Mouse (Mus musculus): ENCODE data around the gene Colec11. TPM values are rescaled to one million over a fixed set of nuclear protein-coding genes. Genes with fewer than 3 reads are reported as not detected.

Gene Colec11
- total RNA-seq, 2 experiments from 2014 or later = 0.62 TPM; not detected in 1

GRCm38 (mm10) chr12:28607546-28608305 is 15.5 kb downstream of the Colec11 start:
- ATAC-seq (replicated peaks; ENCODE audit: poor library complexity, severe bottlenecking) = no peak

GRCm38 (mm10) chr12:28603494-28603893 is 19.7 kb downstream of the Colec11 start:
- ATAC-seq (replicated peaks; ENCODE audit: poor library complexity, severe bottlenecking) = no peak

- ATAC-seq (replicated peaks; ENCODE audit: poor library complexity, severe bottlenecking) = no peak
These were observed 20.9 kb downstream of the Colec11 start for GRCm38 (mm10) chr12:28602259-28602658.

GRCm38 (mm10) chr12:28598526-28598991 is 24.6 kb downstream of the Colec11 start:
- ATAC-seq (replicated peaks; ENCODE audit: poor library complexity, severe bottlenecking) = no peak

DNA sequence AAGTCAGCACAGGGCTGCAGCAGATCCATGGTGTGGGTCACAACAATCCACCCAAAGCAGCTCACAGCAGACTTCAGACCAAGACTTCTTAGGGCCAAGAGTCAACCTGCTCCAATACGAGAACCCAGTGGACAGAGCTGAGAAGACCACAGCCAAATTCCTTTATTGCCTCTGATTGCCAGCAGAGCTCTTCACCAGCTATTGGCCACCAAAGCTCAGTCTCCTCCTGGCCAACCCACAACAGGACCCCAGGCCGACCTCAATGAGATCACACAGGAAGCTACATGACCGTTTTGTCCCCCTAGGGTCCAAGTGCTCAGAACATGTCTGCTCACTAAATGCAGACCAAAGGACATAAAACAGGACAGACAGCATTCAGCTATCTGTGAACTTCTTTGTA is 25.1 kb downstream of the Colec11 start:
- ATAC-seq (replicated peaks; ENCODE audit: poor library complexity, severe bottlenecking) = no peak

DNA sequence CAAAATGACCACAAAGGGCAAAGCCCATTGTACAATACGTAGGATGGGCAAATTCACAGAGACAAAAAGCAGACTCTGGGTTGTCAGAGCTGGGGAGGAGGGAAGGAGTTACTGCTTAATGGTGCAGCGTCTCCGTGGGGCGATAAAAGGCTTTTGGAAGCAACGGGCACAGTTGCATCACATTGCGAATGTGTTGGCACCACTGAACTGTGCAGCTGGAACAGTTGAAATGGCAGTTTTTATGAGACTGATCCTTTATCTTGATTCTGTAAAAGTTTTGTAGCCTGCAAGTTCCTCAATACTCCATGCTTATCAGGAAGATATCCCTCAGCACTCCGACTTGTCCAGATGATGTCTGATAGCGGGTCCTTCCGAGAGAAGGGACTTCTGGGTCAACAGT is 25.5 kb downstream of the Colec11 start:
- ATAC-seq (replicated peaks; ENCODE audit: poor library complexity, severe bottlenecking) = no peak

DNA sequence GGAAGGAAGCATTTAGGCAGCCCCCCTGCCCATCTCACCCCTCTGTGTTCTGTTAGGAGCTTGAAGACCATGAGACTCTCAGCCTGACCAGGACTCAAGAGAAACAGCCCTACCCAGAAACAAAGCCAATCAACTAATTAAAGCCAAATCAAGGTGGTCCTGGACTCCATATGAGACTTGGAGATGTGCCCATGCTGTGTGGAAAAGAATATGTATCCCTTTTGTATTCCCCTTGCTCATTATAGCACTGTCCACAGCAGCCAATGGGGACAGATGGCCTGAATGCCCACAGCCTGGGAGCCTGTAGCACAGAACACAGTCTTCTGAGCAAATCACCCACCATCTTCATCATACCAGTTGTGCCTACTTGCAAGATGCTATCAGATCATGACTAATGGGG is 26.3 kb downstream of the Colec11 start:
- no peak for ATAC-seq (replicated peaks; ENCODE audit: poor library complexity, severe bottlenecking)

DNA sequence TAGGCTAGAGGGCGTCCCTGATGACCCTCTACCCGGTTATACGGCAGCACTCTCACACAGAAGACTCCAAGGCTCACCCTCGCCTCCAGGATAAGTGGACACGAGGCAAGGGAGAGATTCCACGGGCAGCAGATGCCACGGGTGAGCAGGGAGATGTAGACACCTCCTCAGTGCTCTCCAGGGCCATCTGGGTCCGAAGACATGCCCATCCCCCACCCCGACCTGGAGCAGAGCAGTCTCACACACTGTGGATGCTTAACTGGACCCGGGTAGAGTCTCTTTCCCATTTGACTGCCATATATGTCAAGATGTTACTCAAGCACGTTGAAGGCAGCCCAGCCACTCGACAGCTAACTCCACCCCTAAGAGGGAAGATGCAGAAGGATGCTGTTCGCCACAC is 32.7 kb downstream of the Colec11 start:
- ATAC-seq (replicated peaks; ENCODE audit: poor library complexity, severe bottlenecking) = no peak

- peak; percentile 92 for ATAC-seq (replicated peaks; ENCODE audit: poor library complexity, severe bottlenecking)
These were observed 33.9 kb downstream of the Colec11 start for GRCm38 (mm10) chr12:28589090-28589868.

DNA sequence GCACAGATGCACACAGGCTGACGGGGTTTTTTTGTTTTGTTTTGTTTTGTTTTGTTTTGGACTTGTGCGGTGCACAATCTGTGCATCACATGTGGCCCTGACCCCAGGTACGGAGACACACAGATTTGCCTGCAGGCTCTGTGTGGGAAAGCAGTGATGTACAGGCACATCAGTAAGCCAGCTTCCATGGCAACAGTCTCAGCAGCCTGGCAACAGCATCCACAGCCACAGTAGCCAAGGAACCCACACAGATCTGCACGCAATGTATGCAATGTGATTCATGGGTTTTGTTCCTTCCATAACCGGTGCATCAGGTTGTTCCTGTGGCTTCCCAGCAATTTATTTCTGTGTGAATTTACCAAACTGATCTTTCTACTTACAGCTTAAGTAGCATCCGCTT is 35.2 kb downstream of the Colec11 start:
- no peak for ATAC-seq (replicated peaks; ENCODE audit: poor library complexity, severe bottlenecking)

- ATAC-seq (replicated peaks; ENCODE audit: poor library complexity, severe bottlenecking) = no peak
These were observed 39.1 kb downstream of the Colec11 start for GRCm38 (mm10) chr12:28584036-28584435.

DNA sequence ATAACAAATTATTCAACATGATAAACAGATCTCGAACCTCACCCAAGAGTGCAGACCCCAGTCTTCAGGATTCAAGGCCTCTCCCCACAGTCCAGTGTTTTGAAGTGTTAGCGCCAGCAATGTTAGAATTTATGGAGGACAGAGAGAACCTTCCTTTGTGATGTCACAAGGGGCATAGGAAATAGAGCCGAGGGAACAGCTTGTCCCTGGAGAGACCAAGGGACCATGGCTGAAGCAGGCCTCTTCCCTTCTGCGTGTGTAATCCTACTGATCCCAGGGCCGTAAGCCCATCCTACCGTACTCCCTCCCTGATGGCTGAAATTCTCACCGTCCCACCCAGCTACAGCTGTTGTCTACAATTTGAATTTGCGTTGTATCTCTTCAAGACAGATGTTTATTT is 40.8 kb downstream of the Colec11 start, which contains the start of gene Allc:
TSS of gene Allc (minus strand) at position 101 of the 400 bp plus-strand sequence.
- ATAC-seq (replicated peaks; ENCODE audit: poor library complexity, severe bottlenecking) = no peak

GRCm38 (mm10) chr12:28579132-28579531 is 44.0 kb downstream of the Colec11 start:
- ATAC-seq (replicated peaks; ENCODE audit: poor library complexity, severe bottlenecking) = no peak

DNA sequence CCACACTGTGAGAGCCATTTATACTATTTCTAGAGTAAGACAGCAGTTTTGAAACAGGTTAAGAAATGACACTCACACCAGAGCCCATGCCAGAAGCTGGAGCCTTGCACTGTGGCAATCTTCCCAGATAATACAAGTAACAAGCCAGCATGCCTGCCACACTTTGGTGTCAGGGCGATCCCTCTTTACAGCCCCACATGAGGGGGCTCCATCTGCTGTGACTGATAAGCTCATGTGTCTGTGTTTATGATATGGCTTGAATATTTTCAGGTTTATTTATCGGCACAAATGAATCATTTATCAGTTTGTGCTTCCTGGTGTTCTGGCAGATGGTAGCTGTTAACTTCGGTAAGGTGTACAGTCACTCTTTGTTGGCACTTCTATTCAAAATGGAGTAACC is 45.0 kb downstream of the Colec11 start:
- ATAC-seq (replicated peaks; ENCODE audit: poor library complexity, severe bottlenecking) = no peak

DNA sequence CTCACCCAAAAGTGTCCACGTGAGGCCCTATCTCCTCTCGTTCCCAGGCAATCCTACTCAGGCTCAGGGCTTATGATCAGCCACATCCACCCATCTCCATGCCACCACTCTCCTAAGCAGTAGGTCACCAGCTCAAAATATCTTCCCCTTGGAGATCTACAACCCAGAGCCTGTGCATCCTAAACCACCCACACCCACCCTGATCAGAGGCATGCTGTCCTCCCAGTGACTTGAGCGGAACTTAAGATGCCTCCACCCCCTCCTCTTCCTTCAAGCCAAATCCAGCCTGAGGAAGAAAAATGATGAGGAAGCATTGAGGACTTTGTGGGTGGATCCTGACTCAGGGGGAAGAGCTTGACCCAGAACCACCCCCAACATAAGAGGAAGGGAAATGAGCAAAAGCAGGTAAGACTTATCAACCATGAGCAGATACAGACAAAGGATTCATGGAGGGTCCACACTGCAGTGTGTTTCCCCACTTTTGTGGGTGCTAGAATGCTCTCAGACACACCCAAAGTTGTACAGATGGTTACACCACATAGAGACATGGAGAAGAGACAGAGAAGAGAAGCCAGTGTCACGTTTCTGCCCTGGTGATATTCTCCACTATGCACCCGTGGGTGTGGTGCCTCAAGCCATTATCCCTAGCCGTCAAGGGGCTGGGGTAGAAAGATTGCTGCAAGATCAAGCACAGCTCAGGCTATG is 47.7 kb downstream of the Colec11 start:
- no peak for ATAC-seq (replicated peaks; ENCODE audit: poor library complexity, severe bottlenecking)

DNA sequence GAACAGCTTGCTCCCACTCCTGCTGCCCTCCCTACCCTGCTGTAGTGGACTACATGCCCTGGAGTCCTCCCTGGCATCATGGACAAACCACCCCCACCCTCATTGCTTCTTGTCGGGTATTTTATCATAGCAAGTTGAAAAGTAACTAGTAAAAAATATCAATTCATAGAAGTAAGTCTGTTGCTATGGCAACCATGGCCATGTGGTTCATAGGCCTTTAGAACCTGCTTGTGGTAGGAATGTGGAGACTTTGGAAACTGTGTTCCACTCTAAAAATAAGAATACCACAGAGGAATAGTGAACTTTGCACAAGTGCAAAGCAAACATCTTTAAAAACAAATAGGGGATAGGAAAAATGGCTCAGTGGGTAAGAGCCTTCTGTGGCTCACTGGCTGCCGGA is 50.9 kb downstream of the Colec11 start:
- ATAC-seq (replicated peaks; ENCODE audit: poor library complexity, severe bottlenecking) = no peak

DNA sequence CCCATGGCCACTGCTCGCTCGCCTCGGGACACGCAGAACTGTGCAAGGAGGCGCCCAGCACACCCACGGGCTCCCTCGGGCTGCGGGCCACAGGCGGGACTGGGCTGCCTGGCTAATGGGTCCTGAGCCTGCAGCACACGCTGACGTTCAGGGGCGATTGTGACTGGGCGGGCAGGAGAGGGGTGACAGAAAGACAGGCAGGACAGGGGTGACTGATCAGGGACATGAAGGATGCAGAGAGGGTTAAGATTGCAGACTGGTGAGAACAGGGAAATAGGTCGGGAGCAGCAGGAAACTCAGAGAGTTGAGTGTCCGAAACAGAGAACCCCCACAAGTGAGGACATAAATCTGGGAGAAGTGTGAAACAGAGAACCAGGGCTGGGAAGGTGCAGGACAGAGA is 70.9 kb downstream of the Colec11 start, which contains the start of gene Dcdc2c:
TSS of gene Dcdc2c (minus strand) at position 101 of the 400 bp plus-strand sequence.
- ATAC-seq (replicated peaks; ENCODE audit: poor library complexity, severe bottlenecking) = no peak

DNA sequence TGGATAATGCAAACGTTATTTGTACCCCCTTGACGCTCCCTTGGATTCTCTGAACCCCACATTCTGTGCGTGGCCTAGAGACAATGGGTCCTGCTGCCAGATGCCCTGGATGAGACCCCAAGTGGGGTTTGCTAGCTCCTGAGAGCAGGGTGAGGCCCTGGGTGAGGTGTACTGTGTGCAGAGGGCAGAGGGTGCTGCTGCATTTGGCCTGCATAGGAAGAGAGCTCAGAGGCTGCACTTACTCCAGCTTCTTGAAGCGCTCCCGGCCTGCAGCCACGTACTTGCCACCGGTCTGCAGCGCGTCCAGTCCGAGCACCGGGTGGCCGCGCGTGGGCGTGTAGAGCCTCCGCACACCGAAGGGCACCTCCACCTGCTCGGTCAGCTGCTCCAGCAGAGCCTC is 71.4 kb downstream of the Colec11 start:
- no peak for ATAC-seq (replicated peaks; ENCODE audit: poor library complexity, severe bottlenecking)

DNA sequence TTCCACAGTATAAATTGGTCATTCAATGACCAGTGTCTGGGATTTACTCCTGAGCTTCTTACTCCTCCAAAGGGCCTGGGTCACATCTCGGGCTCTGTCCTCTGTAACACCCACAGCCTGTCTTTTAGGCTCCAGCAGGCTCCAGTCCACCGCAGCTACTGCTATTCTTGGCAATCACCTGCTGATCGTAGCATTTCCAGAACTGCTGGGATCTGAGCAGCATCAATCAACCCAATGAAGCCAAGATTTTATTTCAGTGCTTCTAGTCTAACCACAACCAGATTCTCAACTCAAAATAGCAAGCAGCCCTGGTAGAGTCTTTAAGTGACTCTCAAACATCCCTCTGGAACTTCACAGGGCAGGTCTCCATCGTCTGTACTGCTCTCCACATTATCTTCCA is 74.3 kb downstream of the Colec11 start:
- no peak for ATAC-seq (replicated peaks; ENCODE audit: poor library complexity, severe bottlenecking)

Data from granulocyte monocyte progenitor cell, adult 5-6 weeks (primary cell).